Mouse (Mus musculus) gastrocnemius, adult 18-20 months (tissue): ENCODE measurements around the gene Nacc2. TPM values are rescaled to one million over a fixed set of nuclear protein-coding genes. Genes with fewer than 3 reads are reported as not detected.
A peak's percentile ranks its signal among the peaks of the same experiment; 100 is the strongest.

Experiments
- DNase-seq: peaks from one replicate; pipeline ENCODE4 v3.0.0; 2021; ENCODE audit warnings: low spot score
- total RNA-seq, 2 experiments: library from RNA; stranded (reverse); gene quantifications; 2 replicates each; pipeline ENCODE4 v1.2.3; 2021

Nacc2 gene
- total RNA-seq, 2 experiments from 2014 or later: 23.4 to 24.5 TPM

- no peak for DNase-seq
Observed at GRCm38 (mm10) chr2:26056226-26056625, 66.8 kb downstream of the Nacc2 start.

DNA sequence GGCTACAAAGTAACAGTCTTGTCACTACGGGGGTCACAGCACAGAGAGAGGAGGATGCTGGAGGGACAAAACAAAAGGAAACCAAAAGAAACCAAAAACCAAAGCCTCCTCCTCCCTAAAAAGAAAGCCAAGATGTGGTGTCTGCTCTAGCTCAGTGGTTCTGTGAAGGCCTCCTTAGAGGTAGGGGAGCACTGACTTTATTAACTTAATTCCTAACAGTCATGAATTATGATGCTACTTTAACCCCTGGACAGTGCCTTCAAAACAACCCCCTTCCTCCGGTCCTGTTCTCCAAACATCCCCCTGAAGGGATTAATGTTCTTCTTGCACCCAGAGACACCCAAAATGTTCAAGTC, 67.3 kb downstream of the Nacc2 start:
- DNase-seq: no peak

DNA sequence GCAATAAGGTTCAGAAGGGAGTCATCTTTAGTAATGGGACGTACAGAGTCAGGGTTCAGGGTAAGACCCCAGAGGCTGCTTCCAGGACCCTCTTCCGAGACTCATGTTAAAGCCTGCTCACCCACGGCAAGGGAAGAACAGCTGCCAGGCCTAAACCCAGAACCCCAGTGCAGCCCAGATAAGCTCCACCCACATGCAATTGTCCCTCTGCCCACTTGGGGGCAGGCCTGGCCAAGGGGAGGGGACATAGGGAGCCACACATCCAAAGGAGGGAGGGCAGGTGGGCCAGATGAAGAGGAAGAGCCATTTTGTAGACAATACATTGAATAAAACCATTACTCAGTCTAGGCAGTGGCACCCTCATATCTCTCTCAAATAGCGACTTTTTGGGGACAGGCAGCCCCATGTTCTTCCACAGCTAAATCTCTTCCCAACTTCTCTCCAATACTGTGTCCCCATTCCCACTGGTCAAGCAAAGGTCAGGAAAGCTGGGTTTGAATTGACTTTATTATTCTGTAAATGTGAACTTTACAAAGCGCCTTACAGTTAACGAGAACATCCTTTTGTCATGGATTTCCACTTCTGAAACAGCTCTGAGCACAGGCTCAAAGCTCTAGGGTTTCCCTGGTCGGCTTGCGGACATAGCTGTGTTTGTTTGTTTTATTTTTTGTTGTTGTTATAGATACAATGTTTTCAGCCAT, 67.8 kb downstream of the Nacc2 start:
- DNase-seq: peak; percentile 79

- no peak for DNase-seq
Observed at GRCm38 (mm10) chr2:26052806-26053205, 70.2 kb downstream of the Nacc2 start.

GRCm38 (mm10) chr2:26048816-26049215, 74.2 kb downstream of the Nacc2 start:
- DNase-seq: no peak

- DNase-seq: no peak
Observed at GRCm38 (mm10) chr2:26044216-26044615, 78.8 kb downstream of the Nacc2 start.

DNA sequence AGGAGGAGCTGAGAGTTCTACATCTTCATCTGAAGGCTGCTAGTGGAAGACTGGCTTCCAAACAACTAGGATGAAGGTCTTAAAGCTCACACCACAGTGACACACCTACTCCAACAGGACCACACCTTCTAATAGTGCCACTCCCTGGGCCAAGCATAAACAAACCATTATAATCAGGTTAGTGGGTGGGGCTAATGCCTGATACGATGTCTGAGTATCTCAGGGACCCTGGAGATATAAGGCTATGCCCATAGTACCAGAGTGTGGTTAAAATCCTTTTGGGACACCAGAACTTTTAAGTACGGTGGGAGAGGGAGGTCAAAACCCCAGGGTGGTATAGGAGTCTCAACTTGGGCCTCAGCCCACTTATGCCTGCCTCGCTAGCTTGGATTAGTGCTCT, 80.4 kb downstream of the Nacc2 start:
- no peak for DNase-seq

GRCm38 (mm10) chr2:26041163-26041810, 81.7 kb downstream of the Nacc2 start:
- no peak for DNase-seq

DNA sequence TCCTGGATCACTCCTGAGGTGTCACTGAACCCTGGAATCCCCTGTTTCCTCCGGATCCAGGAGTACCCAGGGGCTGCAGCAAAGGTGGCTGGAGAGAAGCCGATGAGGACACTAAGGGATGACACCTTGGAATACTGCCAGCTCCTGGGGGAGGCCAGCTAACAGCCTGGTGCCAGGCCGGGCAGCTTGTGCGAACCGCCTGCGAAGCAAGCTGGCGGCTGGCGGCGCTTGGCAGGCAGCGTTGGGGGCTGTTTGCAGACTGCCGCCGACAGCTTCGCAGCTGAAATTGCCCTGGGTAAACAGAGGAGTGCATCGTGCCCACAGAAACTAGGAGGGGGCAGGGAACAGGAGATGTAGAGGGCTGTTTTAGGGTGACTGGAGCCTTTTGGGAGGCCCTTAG, 83.1 kb downstream of the Nacc2 start:
- no peak for DNase-seq

- no peak for DNase-seq
Observed at GRCm38 (mm10) chr2:26037386-26037785, 85.6 kb downstream of the Nacc2 start.

GRCm38 (mm10) chr2:26034344-26035050, 88.5 kb downstream of the Nacc2 start:
- DNase-seq: no peak

GRCm38 (mm10) chr2:26030288-26030687, 92.7 kb downstream of the Nacc2 start:
- DNase-seq: no peak

- peak; percentile 38 for DNase-seq
Observed at GRCm38 (mm10) chr2:26024138-26025075, 98.6 kb downstream of the Nacc2 start.

- DNase-seq: no peak
Observed at GRCm38 (mm10) chr2:26022626-26023025, 100.4 kb downstream of the Nacc2 start.

GRCm38 (mm10) chr2:26022258-26022565, 100.8 kb downstream of the Nacc2 start:
- DNase-seq: no peak

DNA sequence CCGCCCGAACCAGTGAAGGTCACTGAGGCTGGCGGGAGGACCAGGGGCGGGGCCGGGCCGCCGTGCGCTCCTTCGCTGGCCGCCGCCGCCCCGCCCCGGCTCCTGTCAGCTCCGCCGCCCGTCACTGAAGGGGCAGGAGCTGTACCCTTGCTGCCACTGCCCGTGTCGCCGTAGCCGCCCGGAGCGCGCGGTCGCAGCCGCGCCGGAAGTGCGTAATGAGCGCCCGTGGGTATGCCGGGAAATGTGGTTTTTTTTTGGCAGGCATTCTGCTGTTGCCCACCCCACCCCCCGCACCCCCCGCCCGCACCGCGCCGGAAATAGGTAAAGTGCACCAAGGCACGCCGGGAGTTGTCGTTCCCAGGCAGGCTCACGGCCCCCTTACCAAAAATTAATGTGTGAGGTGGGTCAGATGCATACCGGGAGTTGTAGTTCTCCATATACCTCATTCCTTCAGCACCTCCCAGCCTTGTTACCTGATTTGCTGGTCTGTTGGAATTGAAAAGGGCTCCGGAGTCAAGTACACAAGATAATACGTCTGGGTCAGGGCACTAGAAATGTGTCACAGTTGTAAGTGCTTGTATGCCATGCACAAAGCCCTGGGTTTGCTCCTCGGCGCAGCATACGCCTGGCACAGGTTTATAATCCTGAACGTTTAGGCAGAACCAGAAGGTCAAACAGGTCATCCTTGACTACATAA, 101.3 kb downstream of the Nacc2 start, which contains the start of gene Ubac1:
Gene Ubac1 (minus strand): TSS at position 187 of the 697 bp plus-strand sequence.
- peak; percentile 90 for DNase-seq

DNA sequence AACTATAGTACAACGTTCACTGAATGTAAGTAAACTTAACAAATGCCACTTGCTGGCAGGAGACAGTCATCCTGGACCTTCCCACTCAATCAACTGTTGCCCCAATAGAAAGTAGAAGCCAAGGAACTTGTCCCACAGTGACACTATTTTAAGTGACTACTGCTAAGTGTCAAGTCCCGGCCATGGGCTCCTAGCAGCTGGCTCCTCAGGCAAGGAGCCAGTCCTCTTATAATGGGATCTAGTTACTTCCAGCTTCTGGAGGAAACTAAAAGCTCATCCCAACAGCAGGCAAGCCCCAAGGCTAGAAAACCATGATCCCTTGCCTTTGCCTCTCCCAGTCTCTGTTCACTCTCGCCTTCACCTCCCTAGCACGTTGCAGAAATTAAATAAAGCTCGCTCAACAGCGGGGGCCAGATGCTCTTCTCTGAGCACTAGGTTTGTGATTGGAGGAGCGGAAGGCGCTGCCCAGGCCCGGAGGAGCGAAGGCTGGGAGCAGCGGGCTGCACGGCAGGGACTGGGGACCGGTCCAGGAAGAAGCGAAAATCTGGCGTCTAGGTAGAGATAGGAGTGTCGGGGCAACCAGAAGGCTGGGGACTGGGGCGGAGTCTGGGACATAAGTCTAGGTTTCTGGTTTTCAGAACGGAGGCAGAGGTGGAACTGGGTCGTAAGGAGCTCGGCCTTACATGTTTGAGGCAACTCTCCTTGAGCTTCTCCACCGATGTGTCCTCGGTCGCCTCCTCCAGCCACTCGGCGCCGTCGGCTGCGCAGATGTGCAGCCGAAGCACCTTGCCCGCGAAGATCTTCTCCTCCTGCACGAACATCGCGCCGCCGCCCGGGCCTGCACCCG, 102.1 kb downstream of the Nacc2 start:
- DNase-seq: peak; percentile 80

DNA sequence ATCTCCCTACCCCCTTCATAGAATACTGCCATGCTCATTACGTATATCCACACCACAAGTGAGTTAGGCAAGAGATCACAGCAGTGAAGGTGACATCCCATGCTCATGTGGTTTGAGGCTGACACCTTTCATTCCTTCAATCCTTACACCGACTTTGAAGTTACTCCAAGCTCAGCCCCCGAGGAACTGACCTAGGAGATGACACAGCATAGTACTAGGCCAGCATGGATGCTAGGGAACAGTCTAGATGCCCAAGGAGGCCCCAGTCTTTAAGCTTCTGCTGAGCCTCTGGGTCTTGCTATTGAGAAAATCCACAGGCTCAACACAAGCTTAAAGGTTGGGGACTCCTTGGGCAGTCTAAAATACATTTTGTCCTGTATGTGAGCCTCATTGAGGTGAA, 103.1 kb downstream of the Nacc2 start:
- no peak for DNase-seq

GRCm38 (mm10) chr2:26017326-26017725, 105.7 kb downstream of the Nacc2 start:
- peak; percentile 31 for DNase-seq

DNA sequence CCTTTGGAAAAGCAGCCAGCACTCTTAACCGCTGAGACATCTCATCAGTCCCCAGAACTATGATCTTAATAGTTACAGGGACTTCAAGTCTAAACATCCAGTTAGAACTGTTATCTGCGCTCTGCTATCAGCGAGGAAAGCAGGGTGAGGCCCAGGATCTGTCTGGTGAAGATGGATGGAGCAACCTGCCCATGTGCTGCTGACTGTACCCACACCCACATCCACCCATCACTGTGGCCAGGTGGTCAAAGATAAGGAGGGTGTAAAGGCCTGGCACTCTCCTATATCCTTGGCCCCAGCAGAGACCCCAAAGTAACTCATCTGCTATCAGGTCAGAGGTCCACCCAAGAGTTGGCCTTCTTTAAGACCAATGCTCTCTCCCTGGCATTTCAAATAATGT, 109.3 kb downstream of the Nacc2 start:
- no peak for DNase-seq
